ENCODE assay signal across 21 mouse cellular contexts in genomic region chr10:83120938-83121337, GRCm38 (mm10).
"Had no signal": no experiment of that assay in that cellular context is flagged by ENCODE, and none has a peak within 500 bp of the region (broad histone marks: within the 10 kb centered on the region; RNA-seq: fewer than 3 reads in every experiment).

No protein-coding gene starts in this region.

- H3K9me3 ChIP-seq: kidney, embryonic 15.5 days; limb, embryonic 10.5 days; limb, embryonic 13.5 days; liver, embryonic 12.5 days; liver, embryonic 15.5 days; midbrain, embryonic 12.5 days; midbrain, embryonic 15.5 days; neural tube, embryonic 13.5 days had no signal

- H3K9ac ChIP-seq: kidney, embryonic 15.5 days; limb, embryonic 13.5 days; liver, embryonic 12.5 days; liver, embryonic 15.5 days; midbrain, embryonic 12.5 days; midbrain, embryonic 15.5 days; neural tube, embryonic 13.5 days had no signal

- H3K4me3 ChIP-seq: kidney, embryonic 15.5 days; limb, embryonic 10.5 days; limb, embryonic 13.5 days; liver, embryonic 12.5 days; liver, embryonic 15.5 days; midbrain, embryonic 12.5 days; midbrain, embryonic 15.5 days; myocyte; neural tube, embryonic 13.5 days had no signal

- H3K36me3 ChIP-seq: kidney, embryonic 15.5 days; limb, embryonic 10.5 days; limb, embryonic 13.5 days; liver, embryonic 12.5 days; liver, embryonic 15.5 days; midbrain, embryonic 12.5 days; midbrain, embryonic 15.5 days; neural tube, embryonic 13.5 days had no signal

- H3K27me3 ChIP-seq: kidney, embryonic 15.5 days; liver, embryonic 12.5 days; liver, embryonic 15.5 days; midbrain, embryonic 15.5 days; neural tube, embryonic 13.5 days had no signal

- H3K27ac ChIP-seq: kidney, embryonic 15.5 days; limb, embryonic 10.5 days; limb, embryonic 13.5 days; liver, embryonic 12.5 days; liver, embryonic 15.5 days; midbrain, embryonic 12.5 days; midbrain, embryonic 15.5 days; neural tube, embryonic 13.5 days had no signal

- DNase-seq: kidney, adult 18-20 months; kidney, postnatal 10 days; kidney, postnatal 36 days; layer of hippocampus, postnatal 36 days; liver; lung, adult 2 months; lung, postnatal 14 days; retina, postnatal 1 day; right cerebral cortex, postnatal 25 days; thymus, adult 2 months; thymus, postnatal 14 days; thymus, postnatal 4 days had no signal
